ENCODE assay signal across 11 mouse cellular contexts in the genomic region with DNA sequence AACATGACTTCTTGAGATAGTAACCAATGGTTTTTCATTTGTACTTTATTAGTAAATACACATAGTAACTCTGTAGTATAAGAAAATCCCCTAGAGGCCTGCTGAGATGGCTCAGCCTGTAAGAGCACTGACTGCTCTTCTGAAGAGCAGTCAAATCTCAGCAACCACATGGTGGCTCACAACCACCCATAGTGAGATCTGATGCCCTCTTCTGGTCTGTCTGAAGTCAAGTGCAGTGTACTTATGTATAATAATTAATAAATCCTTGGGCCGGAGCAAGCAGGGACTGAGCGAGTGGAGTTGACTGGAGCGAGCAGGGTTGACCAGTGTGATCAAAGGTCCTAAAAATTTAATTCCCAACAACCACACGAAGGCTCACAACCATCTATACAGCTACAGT. TPM values are rescaled to one million over a fixed set of nuclear protein-coding genes. Genes with fewer than 3 reads are reported as not detected.
DNase-seq lines count a peak whose midpoint lies in the region; ATAC-seq and TF ChIP-seq lines count a peak whose summit lies in the region.
"Had no signal": no experiment of that assay in that cellular context is flagged by ENCODE, and none has a peak within 500 bp of the region (broad histone marks: within the 10 kb centered on the region; RNA-seq: fewer than 3 reads in every experiment).

No protein-coding gene starts in this region.

- TF ChIP-seq CTCF in cerebellum, adult 2 months (IDR thresholded peaks at IDR 0.05; ENCODE audit: borderline replicate concordance, insufficient read depth, low read depth, low read length) = no peak

- no peak overlapping the region for H3K4me3 ChIP-seq in kidney, embryonic 15.5 days (replicated peaks)
- H3K4me3 ChIP-seq in cerebellum, adult 2 months (replicated peaks; ENCODE audit: insufficient read depth, low read depth, low read length) = no peak overlapping the region
- H3K4me3 ChIP-seq: lung, embryonic 15.5 days had no signal

- H3K27ac ChIP-seq in kidney, embryonic 15.5 days = no peak overlapping the region
- H3K27ac ChIP-seq in cerebellum, adult 2 months (ENCODE audit: insufficient read depth, low read length) = no peak overlapping the region
- H3K27ac ChIP-seq: lung, embryonic 15.5 days had no signal

- peaks cover 44% of the 10 kb centered on the region for H3K36me3 ChIP-seq in kidney, embryonic 15.5 days

- no peaks in the 10 kb centered on the region for H3K9me3 ChIP-seq in kidney, embryonic 15.5 days (replicated peaks)
- H3K9me3 ChIP-seq: lung, embryonic 15.5 days had no signal

- no peak for TF ChIP-seq POLR2A in cerebellum, adult 2 months (IDR thresholded peaks at IDR 0.05; ENCODE audit: borderline replicate concordance, insufficient read depth, low read length)

- no peak overlapping the region for H3K4me2 ChIP-seq in kidney, embryonic 15.5 days
- H3K4me2 ChIP-seq: lung, embryonic 15.5 days had no signal

- peak; percentile 31 to 39 for DNase-seq in kidney, adult 8-10 months
- peak; percentile 57 for DNase-seq in A20 (ENCODE audit: low read depth, low spot score)
- DNase-seq in ES-CJ7 (ENCODE audit: low read depth, low spot score) = peak; percentile 35
- DNase-seq in lung, postnatal 14 days = peak; percentile 7
- DNase-seq in embryo, embryonic 11 days = no peak
- no peak for DNase-seq in cerebellum, adult 2 months
- DNase-seq: cerebellum, adult 11-12 months; thymus, postnatal 4 days had no signal

- 85% methylated on average over 4 of the region's 4 CpGs for WGBS in kidney, embryonic 15.5 days
- 77% methylated on average over 4 of the region's 4 CpGs for WGBS in cerebellum, adult 2 months

- no peak for ATAC-seq in kidney, embryonic 15.5 days (replicated peaks; ENCODE audit: low FRiP score)

- no peaks in the 10 kb centered on the region for H3K27me3 ChIP-seq in kidney, embryonic 15.5 days
- no peaks in the 10 kb centered on the region for H3K27me3 ChIP-seq in cerebellum, adult 2 months (ENCODE audit: control insufficient read depth, insufficient read depth, low read length)
- H3K27me3 ChIP-seq: lung, embryonic 15.5 days had no signal

- H3K4me1 ChIP-seq in kidney, embryonic 15.5 days = no peaks in the 10 kb centered on the region
- no peaks in the 10 kb centered on the region for H3K4me1 ChIP-seq in cerebellum, adult 2 months (ENCODE audit: control insufficient read depth, insufficient read depth, low read length)
- H3K4me1 ChIP-seq: lung, embryonic 15.5 days had no signal

- H3K9ac ChIP-seq in kidney, embryonic 15.5 days = no peak overlapping the region
- H3K9ac ChIP-seq: lung, embryonic 15.5 days had no signal

RNA-seq across cellular contexts. Expression of a gene that starts 11.7 kb away (rescaled TPM):
- 41.1 and 47.5 TPM in 2 replicates for polyA plus RNA-seq in kidney, embryonic 15.5 days (2015; fragmentation: Nextera tagmentation; extraction: Ambion mirVana)
- 27.7 and 28.3 TPM in 2 replicates for polyA plus RNA-seq in cerebellum, adult 2 months (2012; rRNA removed)

RNA-seq across cellular contexts. Expression of a gene that starts 27.8 kb away (rescaled TPM):
- 6.8 and 9.9 TPM in 2 replicates for polyA plus RNA-seq in kidney, embryonic 15.5 days (2015; fragmentation: Nextera tagmentation; extraction: Ambion mirVana)
- polyA plus RNA-seq in cerebellum, adult 2 months (2012; rRNA removed) = 22.5 and 22.6 TPM in 2 replicates

RNA-seq across cellular contexts. Expression of a gene that starts 27.8 kb away (rescaled TPM):
- polyA plus RNA-seq in kidney, embryonic 15.5 days (2015; fragmentation: Nextera tagmentation; extraction: Ambion mirVana) = 9.7 and 11.5 TPM in 2 replicates
- 19.6 and 21.3 TPM in 2 replicates for polyA plus RNA-seq in cerebellum, adult 2 months (2012; rRNA removed)

RNA-seq across cellular contexts. Expression of a gene that starts 53.4 kb away (rescaled TPM):
- polyA plus RNA-seq in kidney, embryonic 15.5 days (2015; fragmentation: Nextera tagmentation; extraction: Ambion mirVana) = not detected in 2 replicates
- polyA plus RNA-seq in cerebellum, adult 2 months (2012; rRNA removed) = not detected in 2 replicates
- polyA plus RNA-seq: heart, embryonic 16.5 days; lung, embryonic 15.5 days had no signal

Comparison
In these comparisons a context has a peak if more than half of its experiments do, and no peak if none do; other contexts are left out.
1. DNase-seq: peak in kidney, adult 8-10 months (2 of 2), A20 (single experiment), ES-CJ7 (single experiment) and lung, postnatal 14 days (single experiment); none in embryo, embryonic 11 days (single experiment) and cerebellum, adult 2 months (0 of 2).